Mouse (Mus musculus) stomach, postnatal 0 days (tissue): ENCODE data around the gene Gm20721. TPM values are rescaled to one million over a fixed set of nuclear protein-coding genes. Genes with fewer than 3 reads are reported as not detected.
A peak's percentile ranks its signal among the peaks of the same experiment; 100 is the strongest.

Experiments used
- ATAC-seq: fragments of 200-750 bp; cut with Nextera tagmentation; 2 replicates; pipeline ENCODE4 v1.8.0; 2017; ENCODE audit not compliant: low FRiP score, low TSS enrichment
- DNase-seq: peaks from one replicate; pipeline ENCODE4 v3.0.0-alpha.2; 2016; ENCODE audit warnings: low spot score
- H3K27ac ChIP-seq: fragments of 300-500 bp; sonication (generic); replicated peaks from 2 replicates; pipeline ENCODE4 v1.5.1; 2014; ENCODE audit warnings: mild to moderate bottlenecking, control low read depth
- H3K27me3 ChIP-seq: fragments of 300-500 bp; sonication (generic); 2 replicates; pipeline ENCODE4 v1.6.1; 2014; ENCODE audit warnings: low read length; ENCODE audit not compliant: control insufficient read depth, insufficient read depth
- H3K36me3 ChIP-seq: fragments of 300-500 bp; sonication (generic); 2 replicates; pipeline ENCODE4 v1.6.1; 2014; ENCODE audit warnings: low read length, mixed read lengths; ENCODE audit not compliant: control insufficient read depth, insufficient read depth
- H3K4me1 ChIP-seq: fragments of 300-500 bp; sonication (generic); replicated peaks from 2 replicates; pipeline ENCODE4 v1.6.1; 2014; ENCODE audit warnings: antibody characterized with exemption; ENCODE audit not compliant: control insufficient read depth, insufficient read depth
- H3K4me2 ChIP-seq: fragments of 300-500 bp; sonication (generic); replicated peaks from 2 replicates; pipeline ENCODE4 v1.6.1; 2014; ENCODE audit warnings: low read depth, mild to moderate bottlenecking, control low read depth, moderate library complexity
- H3K4me3 ChIP-seq: fragments of 300-500 bp; sonication (generic); 2 replicates; pipeline ENCODE4 v1.5.1; 2014; ENCODE audit warnings: low read depth, low read length, control low read depth
- H3K9ac ChIP-seq: fragments of 300-500 bp; sonication (generic); 2 replicates; pipeline ENCODE4 v1.6.1; 2014; ENCODE audit warnings: mild to moderate bottlenecking, low read length, control low read depth, mixed read lengths
- H3K9me3 ChIP-seq: fragments of 300-500 bp; sonication (generic); 2 replicates; pipeline ENCODE4 v1.6.1; 2016; ENCODE audit warnings: low read length; ENCODE audit not compliant: control insufficient read depth
- CTCF ChIP-seq: IDR thresholded peaks from 2 replicates; pipeline ENCODE4 v1.5.1; 2016; ENCODE audit warnings: antibody characterized with exemption, low read depth, mild to moderate bottlenecking, moderate library complexity
- EP300 ChIP-seq: optimal IDR thresholded peaks from 2 replicates; pipeline ENCODE3; 2016; ENCODE audit warnings: antibody characterized with exemption
- WGBS: fragments of 180-500 bp; shearing (Covaris S2); extraction: QIAGEN DNeasy Blood & Tissue Kit; methylation state at CpG from one replicate; pipeline ENCODE4 v1.1.7; 2014; 5-methylcytosine and 5-hydroxymethylcytosine counted together
- polyA plus RNA-seq: library from polyadenylated mRNA; unstranded; fragments of >200 nt; fragmentation: Nextera tagmentation; extraction: Ambion mirVana; gene quantifications from 2 replicates; pipeline ENCODE4 v1.2.1, GENCODE M21; 2015

The Gm20721 gene
- polyA plus RNA-seq, 1 experiment from 2014 or later: 5.8 TPM

DNA sequence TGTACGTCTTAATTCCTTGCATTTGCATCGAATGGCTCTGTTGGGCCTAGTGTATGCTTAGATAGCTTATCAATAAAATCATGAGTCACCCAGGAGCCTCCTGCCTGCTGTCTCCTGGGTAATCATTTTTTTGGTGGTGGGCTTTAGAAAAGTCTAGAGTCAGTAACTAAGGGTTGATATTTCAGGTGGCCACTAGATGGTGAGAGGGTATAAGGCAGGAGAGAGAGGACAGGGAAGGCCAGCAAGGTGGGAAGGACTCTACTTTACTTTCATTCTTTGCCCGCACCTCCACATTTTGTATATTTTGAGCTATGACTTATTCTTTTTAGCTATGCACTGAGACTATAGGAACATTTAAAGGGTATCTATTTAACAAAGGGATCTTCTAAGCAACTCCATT is 38.6 kb downstream of the Gm20721 start:
- TF ChIP-seq EP300 (no peak), CTCF (peak; percentile 51)
- 59% methylated on average over 3 of the region's 3 CpGs for WGBS
- no peak for ATAC-seq

DNA sequence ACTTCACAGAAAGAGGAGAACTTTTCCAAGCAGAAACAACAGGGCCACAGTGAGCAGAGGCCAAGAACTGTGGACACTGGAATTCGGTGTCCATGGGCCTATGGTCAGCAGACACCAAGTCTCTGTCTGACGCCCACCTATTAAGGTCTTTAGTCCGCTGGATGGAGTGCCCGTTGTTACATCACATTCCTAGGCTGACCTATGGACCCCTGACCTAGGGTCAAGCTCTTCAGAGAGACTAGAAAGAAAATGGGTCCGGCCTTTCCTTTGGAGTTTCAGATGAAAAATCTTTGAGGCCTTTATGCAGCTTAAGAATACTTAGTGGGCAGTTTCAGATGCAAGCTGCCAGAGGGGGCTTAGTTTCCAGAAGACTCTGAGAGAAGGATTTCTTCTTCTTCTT is 40.9 kb downstream of the Gm20721 start:
- 25% methylated on average over 5 of the region's 5 CpGs for WGBS
- DNase-seq: no peak

More for the DNA sequence above, 38.6 kb downstream of the Gm20721 start:
- H3K27me3 ChIP-seq: no peaks in the 10 kb centered on the region
- no peak overlapping the region for H3K9ac ChIP-seq
- no peak for DNase-seq
- no peaks in the 10 kb centered on the region for H3K36me3 ChIP-seq
- H3K9me3 ChIP-seq: no peaks in the 10 kb centered on the region
- H3K27ac ChIP-seq: no peak overlapping the region
- no peak overlapping the region for H3K4me3 ChIP-seq
- no peaks in the 10 kb centered on the region for H3K4me1 ChIP-seq
- no peak overlapping the region for H3K4me2 ChIP-seq

DNA sequence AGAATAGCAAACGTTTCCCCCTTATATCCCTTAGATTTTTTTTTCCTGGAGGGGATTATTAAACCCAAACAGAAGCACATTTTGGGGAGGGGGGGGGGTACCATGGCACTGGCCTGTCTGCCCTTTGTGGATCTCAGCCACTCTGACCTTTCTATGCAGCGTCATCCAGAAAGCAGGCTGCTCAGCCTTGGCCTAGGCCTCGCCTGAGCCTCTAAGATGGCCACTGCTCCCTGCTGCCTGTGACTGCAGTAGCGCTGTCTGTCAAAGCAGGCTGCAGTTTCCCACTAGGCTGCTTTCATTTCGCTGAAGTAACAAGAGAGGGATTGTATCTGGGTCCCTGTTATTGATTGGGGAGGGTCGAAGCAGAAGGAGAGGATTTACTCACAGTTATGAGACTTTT is 44.0 kb downstream of the Gm20721 start:
- peaks cover 12% of the 10 kb centered on the region; the same call in 1 of the 2 replicates for H3K9me3 ChIP-seq
- H3K27ac ChIP-seq: no peak overlapping the region
- no peak overlapping the region for H3K4me2 ChIP-seq
- H3K27me3 ChIP-seq: peaks cover 3% of the 10 kb centered on the region
- H3K36me3 ChIP-seq: no peaks in the 10 kb centered on the region
- DNase-seq: no peak
- no peaks in the 10 kb centered on the region for H3K4me1 ChIP-seq
- no peak for ATAC-seq
- 58% methylated on average over 6 of the region's 6 CpGs for WGBS
- no peak overlapping the region for H3K9ac ChIP-seq
- H3K4me3 ChIP-seq: no peak overlapping the region
- TF ChIP-seq CTCF: no peak
- no peak for TF ChIP-seq EP300

More for the DNA sequence above, 40.9 kb downstream of the Gm20721 start:
- Histone ChIP-seq H3K4me2 (no peak overlapping the region), H3K4me3 (no peak overlapping the region), H3K9ac (no peak overlapping the region), H3K27ac (no peak overlapping the region), H3K4me1 (no peaks in the 10 kb centered on the region), H3K36me3 (no peaks in the 10 kb centered on the region), H3K27me3 (no peaks in the 10 kb centered on the region), H3K9me3 (no peaks in the 10 kb centered on the region)
- ATAC-seq: no peak
- TF ChIP-seq CTCF (no peak), EP300 (no peak)

DNA sequence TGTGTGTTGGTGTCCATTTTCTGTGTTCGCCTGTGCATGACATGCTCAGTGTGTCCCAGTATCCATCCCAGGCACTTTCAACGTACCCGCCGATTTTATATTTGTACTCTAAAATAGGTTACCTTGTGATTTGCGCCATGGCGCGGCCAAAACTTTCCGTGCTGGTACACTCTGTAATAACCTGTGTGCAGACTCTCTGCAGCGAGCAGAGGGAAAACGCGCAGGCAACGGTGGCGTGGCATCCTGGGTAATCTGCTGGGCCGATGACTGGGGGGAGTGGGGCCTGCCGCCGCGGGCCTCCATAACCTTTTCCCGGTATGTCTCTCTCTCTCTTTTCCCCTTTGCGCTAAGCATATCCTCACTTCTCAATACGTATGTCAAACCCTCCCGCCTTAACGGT is 45.8 kb downstream of the Gm20721 start:
- no peak for DNase-seq
- TF ChIP-seq CTCF (no peak), EP300 (no peak)
- WGBS: 46% methylated on average over 22 of the region's 22 CpGs
- Histone ChIP-seq H3K4me2 (peak overlapping the region; percentile 42), H3K4me3 (peak overlapping the region; percentile 33), H3K4me1 (no peaks in the 10 kb centered on the region), H3K9me3 (peaks cover 14% of the 10 kb centered on the region; the same call in 1 of the 2 replicates), H3K9ac (no peak overlapping the region), H3K36me3 (no peaks in the 10 kb centered on the region), H3K27me3 (peaks cover 3% of the 10 kb centered on the region), H3K27ac (no peak overlapping the region)
- no peak for ATAC-seq

DNA sequence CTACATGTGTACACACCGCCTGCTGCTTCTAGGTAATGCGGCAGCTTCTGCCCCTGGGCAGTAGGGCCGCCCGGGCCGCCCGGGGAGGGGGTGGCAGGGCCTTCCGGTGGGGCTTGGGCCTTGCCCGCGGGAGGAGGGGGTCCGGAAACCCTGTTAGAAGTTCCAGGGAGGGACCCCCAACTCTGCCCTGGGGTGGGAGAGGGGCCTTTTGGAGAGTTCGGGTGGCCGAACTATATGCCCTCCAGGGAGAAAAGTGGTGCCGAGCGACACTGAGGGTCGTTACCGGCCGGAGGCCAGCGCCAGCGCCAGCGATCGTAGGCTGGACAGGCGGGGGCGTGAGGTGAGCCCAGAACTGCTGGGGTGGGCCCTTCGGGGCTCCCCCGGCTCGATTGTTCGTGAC is 46.3 kb downstream of the Gm20721 start:
- Histone ChIP-seq H3K9me3 (peaks cover 14% of the 10 kb centered on the region; the same call in 1 of the 2 replicates), H3K4me1 (no peaks in the 10 kb centered on the region), H3K27me3 (peaks cover 3% of the 10 kb centered on the region), H3K9ac (no peak overlapping the region), H3K36me3 (no peaks in the 10 kb centered on the region), H3K4me2 (peak overlapping the region; percentile 42), H3K27ac (no peak overlapping the region), H3K4me3 (peak overlapping the region; percentile 33)
- no peak for TF ChIP-seq CTCF
- no peak for TF ChIP-seq EP300
- no peak for DNase-seq
- no peak for ATAC-seq
- 56% methylated on average over 24 of the region's 27 CpGs for WGBS

DNA sequence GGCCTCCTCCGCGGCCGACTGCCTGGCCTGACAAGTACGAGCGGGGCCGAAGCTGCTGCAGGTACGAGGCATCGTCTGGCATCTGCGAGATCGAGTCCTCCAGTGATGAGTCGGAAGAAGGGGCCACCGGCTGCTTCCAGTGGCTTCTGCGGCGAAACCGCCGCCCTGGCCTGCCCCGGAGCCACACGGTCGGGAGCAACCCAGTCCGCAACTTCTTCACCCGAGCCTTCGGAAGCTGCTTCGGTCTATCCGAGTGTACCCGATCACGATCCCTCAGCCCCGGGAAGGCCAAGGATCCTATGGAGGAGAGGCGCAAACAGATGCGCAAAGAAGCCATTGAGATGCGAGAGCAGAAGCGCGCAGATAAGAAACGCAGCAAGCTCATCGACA is 46.7 kb downstream of the Gm20721 start:
- WGBS: 53% methylated on average over 34 of the region's 34 CpGs
- no peaks in the 10 kb centered on the region for H3K4me1 ChIP-seq
- H3K27ac ChIP-seq: no peak overlapping the region
- peak overlapping the region; percentile 42 for H3K4me2 ChIP-seq
- TF ChIP-seq EP300 (no peak), CTCF (no peak)
- peaks cover 3% of the 10 kb centered on the region for H3K27me3 ChIP-seq
- DNase-seq: no peak
- H3K9me3 ChIP-seq: peaks cover 14% of the 10 kb centered on the region; the same call in 1 of the 2 replicates
- no peak overlapping the region for H3K9ac ChIP-seq
- peak overlapping the region; percentile 33 for H3K4me3 ChIP-seq
- H3K36me3 ChIP-seq: no peaks in the 10 kb centered on the region
- ATAC-seq: no peak
